Mouse (Mus musculus) liver, adult 2 months (tissue): ENCODE results near the gene Wfdc15b. TPM values are rescaled to one million over a fixed set of nuclear protein-coding genes. Genes with fewer than 3 reads are reported as not detected.

Source experiments
- DNase-seq: peaks from one replicate; pipeline ENCODE4 v3.0.0-alpha.2; 2011; ENCODE audit warnings: low read depth, low spot score; ENCODE audit errors: extremely low read depth
- H3K27ac ChIP-seq: fragments of 200-500 bp; replicated peaks from 2 replicates; pipeline ENCODE4 v1.5.1; 2012; ENCODE audit warnings: low read depth, mild to moderate bottlenecking, control low read depth, inconsistent platforms, low read length; ENCODE audit not compliant: insufficient read depth
- H3K27me3 ChIP-seq: fragments of 200-500 bp; 2 replicates; pipeline ENCODE4 v1.6.1; 2012; ENCODE audit warnings: mild to moderate bottlenecking, moderate library complexity, low read length, inconsistent platforms; ENCODE audit not compliant: control insufficient read depth, insufficient read depth
- H3K36me3 ChIP-seq: fragments of 200-500 bp; 2 replicates; pipeline ENCODE4 v1.6.1; 2012; ENCODE audit warnings: low read length, inconsistent platforms; ENCODE audit not compliant: control insufficient read depth, insufficient read depth
- H3K4me1 ChIP-seq: fragments of 200-500 bp; 2 replicates; pipeline ENCODE4 v1.6.1; 2011; ENCODE audit warnings: low read length; ENCODE audit not compliant: control insufficient read depth, insufficient read depth
- H3K4me3 ChIP-seq: fragments of 200-500 bp; 2 replicates; pipeline ENCODE4 v1.5.1; 2011; ENCODE audit warnings: low read depth, mild to moderate bottlenecking, control low read depth, low read length, moderate library complexity; ENCODE audit not compliant: insufficient read depth
- H3K79me2 ChIP-seq: fragments of 200-500 bp; 2 replicates; pipeline ENCODE4 v1.6.1; 2012; ENCODE audit warnings: inconsistent platforms, mild to moderate bottlenecking, low read length, moderate library complexity; ENCODE audit not compliant: control insufficient read depth, insufficient read depth
- H3K9ac ChIP-seq: fragments of 200-500 bp; 2 replicates; pipeline ENCODE4 v1.6.1; 2012; ENCODE audit warnings: low read depth, mild to moderate bottlenecking, control low read depth, inconsistent platforms, low read length
- CTCF ChIP-seq: fragments of 200-500 bp; IDR thresholded peaks from 2 replicates; pipeline ENCODE4 v1.5.1; 2011; ENCODE audit warnings: low read depth, low read length, control low read depth
- POLR2A ChIP-seq: fragments of 200-500 bp; IDR thresholded peaks from 2 replicates; pipeline ENCODE4 v1.6.1; 2011; ENCODE audit warnings: low read length, control low read depth; ENCODE audit not compliant: insufficient read depth; ENCODE audit errors: extremely low read depth
- WGBS: fragments of 180-500 bp; shearing (Covaris S2); methylation state at CpG from one replicate; pipeline ENCODE4 v1.1.7; 2018; 5-methylcytosine and 5-hydroxymethylcytosine counted together
- polyA plus RNA-seq: library from polyadenylated mRNA; depleted of rRNA; stranded (reverse); fragments of >200 nt; gene quantifications from 2 replicates; pipeline ENCODE4 v1.2.3, GENCODE M21; 2012; rRNA removed
- total RNA-seq: library from RNA; depleted of rRNA; stranded (reverse); fragments of >200 nt; gene quantifications from 2 replicates; pipeline ENCODE4 v1.2.3, GENCODE M21; 2014; rRNA removed

Gene Wfdc15b
- total and polyA plus RNA-seq, 2 experiments: 0.24 to 0.28 TPM

- H3K27me3 ChIP-seq: peaks cover 8% of the 10 kb centered on the region
- no peak for TF ChIP-seq POLR2A
- TF ChIP-seq CTCF: no peak
- no peaks in the 10 kb centered on the region; the same call in 1 of the 2 replicates for H3K4me1 ChIP-seq
- H3K79me2 ChIP-seq: no peaks in the 10 kb centered on the region
- no peak for DNase-seq
- H3K27ac ChIP-seq: no peak overlapping the region
- H3K4me3 ChIP-seq: no peak overlapping the region
- no peaks in the 10 kb centered on the region for H3K36me3 ChIP-seq
- no peak overlapping the region for H3K9ac ChIP-seq
- 11% methylated on average over 90 of the region's 90 CpGs for whole genome bisulfite sequencing
Measured at GRCm38 (mm10) chr2:164167752-164168570, 53.5 kb downstream of the Wfdc15b start.

GRCm38 (mm10) chr2:164164941-164165340 lies 56.5 kb downstream of the Wfdc15b start:
- 81% methylated on average over 5 of the region's 5 CpGs for WGBS

More at GRCm38 (mm10) chr2:164164941-164165340, 56.5 kb downstream of the Wfdc15b start:
- Histone ChIP-seq H3K36me3 (no peaks in the 10 kb centered on the region), H3K27ac (no peak overlapping the region), H3K9ac (no peak overlapping the region), H3K27me3 (peaks cover 8% of the 10 kb centered on the region), H3K79me2 (no peaks in the 10 kb centered on the region), H3K4me1 (peaks cover 4% of the 10 kb centered on the region), H3K4me3 (no peak overlapping the region)
- DNase-seq: no peak
- TF ChIP-seq CTCF (no peak), POLR2A (no peak)

Other genes with a start within 250 kb of the Wfdc15b start
- 36.3 and 42.6 TPM in 2 replicates for gene Ywhab, start 226.7 kb downstream of the Wfdc15b start, total RNA-seq
- 16.9 and 17.2 TPM in 2 replicates for gene Ywhab, start 226.7 kb downstream of the Wfdc15b start, polyA plus RNA-seq
- under 0.01 TPM in 1 of 2 replicates, not detected in the other for gene Pabpc1l, start 196.2 kb downstream of the Wfdc15b start, total RNA-seq
- gene Pabpc1l, start 196.2 kb downstream of the Wfdc15b start, polyA plus RNA-seq: not detected in 2 replicates
- gene Stk4, start 151.3 kb downstream of the Wfdc15b start, total RNA-seq: 10.1 and 13.9 TPM in 2 replicates
- 4.7 and 6.3 TPM in 2 replicates for gene Stk4, start 151.3 kb downstream of the Wfdc15b start, polyA plus RNA-seq
- 6.0 and 7.4 TPM in 2 replicates for gene Tomm34, start 150.5 kb downstream of the Wfdc15b start, total RNA-seq
- 11.5 and 13.8 TPM in 2 replicates for gene Tomm34, start 150.5 kb downstream of the Wfdc15b start, polyA plus RNA-seq
- not detected in 2 replicates for gene Kcns1, start 50.5 kb downstream of the Wfdc15b start, total RNA-seq
- not detected in 2 replicates for gene Kcns1, start 50.5 kb downstream of the Wfdc15b start, polyA plus RNA-seq
- gene Wfdc5, start 38.9 kb downstream of the Wfdc15b start, total RNA-seq: not detected in 2 replicates
- not detected in 2 replicates for gene Wfdc5, start 38.9 kb downstream of the Wfdc15b start, polyA plus RNA-seq
- gene Wfdc12, start 31.1 kb downstream of the Wfdc15b start, total RNA-seq: not detected in 2 replicates
- not detected in 2 replicates for gene Wfdc12, start 31.1 kb downstream of the Wfdc15b start, polyA plus RNA-seq
- gene Wfdc15a, start 21.5 kb downstream of the Wfdc15b start, total RNA-seq: not detected in 2 replicates
- not detected in 2 replicates for gene Wfdc15a, start 21.5 kb downstream of the Wfdc15b start, polyA plus RNA-seq
- not detected in 2 replicates for gene Svs2, start 16.8 kb upstream of the Wfdc15b start, total RNA-seq
- not detected in 2 replicates for gene Svs2, start 16.8 kb upstream of the Wfdc15b start, polyA plus RNA-seq
- gene Svs3b, start 35.0 kb upstream of the Wfdc15b start, total RNA-seq: not detected in 2 replicates
- gene Svs3b, start 35.0 kb upstream of the Wfdc15b start, polyA plus RNA-seq: not detected in 2 replicates
- not detected in 2 replicates for gene Svs4, start 56.8 kb upstream of the Wfdc15b start, total RNA-seq
- not detected in 2 replicates for gene Svs4, start 56.8 kb upstream of the Wfdc15b start, polyA plus RNA-seq
- not detected in 2 replicates for gene Svs3a, start 67.6 kb upstream of the Wfdc15b start, total RNA-seq
- gene Svs3a, start 67.6 kb upstream of the Wfdc15b start, polyA plus RNA-seq: not detected in 2 replicates
- gene Svs6, start 95.1 kb upstream of the Wfdc15b start, total RNA-seq: not detected in 2 replicates
- gene Svs6, start 95.1 kb upstream of the Wfdc15b start, polyA plus RNA-seq: not detected in 2 replicates
- gene Svs5, start 111.1 kb upstream of the Wfdc15b start, total RNA-seq: not detected in 2 replicates
- not detected in 2 replicates for gene Svs5, start 111.1 kb upstream of the Wfdc15b start, polyA plus RNA-seq
- 0.94 and 1.4 TPM in 2 replicates for gene Slpi, start 167.4 kb upstream of the Wfdc15b start, total RNA-seq
- gene Slpi, start 167.4 kb upstream of the Wfdc15b start, polyA plus RNA-seq: 4.5 and 5.7 TPM in 2 replicates
- gene Rbpjl, start 181.5 kb upstream of the Wfdc15b start, total RNA-seq: 0.18 and 0.20 TPM in 2 replicates
- not detected in 2 replicates for gene Rbpjl, start 181.5 kb upstream of the Wfdc15b start, polyA plus RNA-seq
- gene Matn4, start 183.5 kb upstream of the Wfdc15b start, total RNA-seq: 0.07 and 0.09 TPM in 2 replicates
- gene Matn4, start 183.5 kb upstream of the Wfdc15b start, polyA plus RNA-seq: 0.04 and 0.05 TPM in 2 replicates
- gene Sdc4, start 222.2 kb upstream of the Wfdc15b start, total RNA-seq: 511 and 573 TPM in 2 replicates
- 178 and 182 TPM in 2 replicates for gene Sdc4, start 222.2 kb upstream of the Wfdc15b start, polyA plus RNA-seq
- 33.7 and 40.9 TPM in 2 replicates for gene Sys1, start 235.3 kb upstream of the Wfdc15b start, total RNA-seq
- 145 and 157 TPM in 2 replicates for gene Sys1, start 235.3 kb upstream of the Wfdc15b start, polyA plus RNA-seq
- gene Gm20458, start 239.3 kb upstream of the Wfdc15b start, total RNA-seq: 0.46 TPM in 1 of 2 replicates, not detected in the other
- 11.7 and 14.2 TPM in 2 replicates for gene Gm20458, start 239.3 kb upstream of the Wfdc15b start, polyA plus RNA-seq